Mouse (Mus musculus) adrenal gland, adult 2 months (tissue): ENCODE measurements around the gene Olfr1370. TPM values are rescaled to one million over a fixed set of nuclear protein-coding genes. Genes with fewer than 3 reads are reported as not detected.
"Not testable (repeated sequence)": the region's sequence is repeated elsewhere in the genome, so short reads cannot be mapped to it uniquely, and the experiment has no call there.

Experiments
- DNase-seq: peaks from one replicate; pipeline ENCODE4 v3.0.0; 2021
- long read RNA-seq: library from polyadenylated mRNA; stranded (forward); transcript quantifications from one replicate; pipeline ENCODE4 v2.0.0, GENCODE M21; 2021
- polyA plus RNA-seq: library from polyadenylated mRNA; depleted of rRNA; stranded (reverse); fragments of >200 nt; gene quantifications from 2 replicates; pipeline ENCODE4 v1.2.3, GENCODE M21; 2012; rRNA removed
- total RNA-seq, 2 experiments: library from RNA; stranded (reverse); gene quantifications; 2 replicates each; pipeline ENCODE4 v1.2.3; 2021

Olfr1370 gene
- total RNA-seq: not detected
- not detected in 2 replicates for polyA plus RNA-seq
- long read RNA-seq: 0 reads

- no peak for DNase-seq
These were observed at the start of gene Olfr1370 for GRCm38 (mm10) chr13:21074847-21075246. TSS of gene Olfr1370 (minus strand) at chr13:21074947.

GRCm38 (mm10) chr13:21114121-21114520 lies 39.4 kb upstream of the Olfr1370 start:
- no peak for DNase-seq

- not testable (repeated sequence) for DNase-seq
These were observed 36.4 kb upstream of the Olfr1370 start, which contains the start of gene Olfr1369-ps1 for GRCm38 (mm10) chr13:21111183-21111582. TSS of gene Olfr1369-ps1 (plus strand) at chr13:21111483.

- no peak for DNase-seq
These were observed 35.7 kb upstream of the Olfr1370 start for GRCm38 (mm10) chr13:21110441-21110840.

DNA sequence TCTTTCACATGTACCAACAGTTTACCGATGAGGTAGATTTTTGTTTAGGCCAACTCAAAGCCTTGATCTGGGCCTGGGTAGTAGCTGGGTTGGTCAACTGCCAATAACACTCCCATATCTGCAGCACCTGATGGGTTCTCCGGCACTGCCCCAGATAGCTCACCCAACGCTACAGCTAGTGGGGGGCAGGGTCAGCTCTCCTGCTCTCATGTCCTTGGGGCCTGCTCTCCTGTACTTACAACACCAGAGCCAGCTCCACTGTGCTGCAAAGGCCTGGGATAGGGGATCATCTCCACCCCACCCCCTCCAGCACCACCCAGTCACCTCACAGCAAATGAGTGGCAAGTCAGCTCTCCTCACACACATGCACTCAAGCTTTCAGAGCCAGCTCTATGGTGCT lies 35.0 kb upstream of the Olfr1370 start:
- DNase-seq: no peak

DNA sequence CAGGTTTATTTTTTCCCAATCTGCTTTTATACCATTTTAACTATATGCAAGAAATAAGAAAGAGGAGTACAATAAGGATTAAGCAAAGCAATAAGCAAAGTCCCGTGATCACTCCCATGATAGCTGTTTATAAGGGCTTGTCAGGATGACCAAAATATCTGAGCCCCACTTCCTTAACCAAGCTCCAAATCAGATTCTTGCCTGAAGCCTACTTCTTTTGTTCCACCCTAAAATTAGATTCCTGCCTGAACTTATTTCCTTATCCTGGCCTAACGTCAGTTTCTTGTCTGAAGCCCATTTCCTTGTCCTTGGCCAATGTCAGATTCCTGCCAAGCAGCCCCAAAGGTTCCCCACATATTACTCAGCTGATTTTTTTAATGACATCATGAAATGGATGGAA lies 7.9 kb upstream of the Olfr1370 start:
- DNase-seq: no peak

GRCm38 (mm10) chr13:21066021-21066420 lies 8.7 kb downstream of the Olfr1370 start:
- no peak for DNase-seq

- no peak for DNase-seq
These were observed 24.6 kb downstream of the Olfr1370 start for GRCm38 (mm10) chr13:21050118-21050517.

DNA sequence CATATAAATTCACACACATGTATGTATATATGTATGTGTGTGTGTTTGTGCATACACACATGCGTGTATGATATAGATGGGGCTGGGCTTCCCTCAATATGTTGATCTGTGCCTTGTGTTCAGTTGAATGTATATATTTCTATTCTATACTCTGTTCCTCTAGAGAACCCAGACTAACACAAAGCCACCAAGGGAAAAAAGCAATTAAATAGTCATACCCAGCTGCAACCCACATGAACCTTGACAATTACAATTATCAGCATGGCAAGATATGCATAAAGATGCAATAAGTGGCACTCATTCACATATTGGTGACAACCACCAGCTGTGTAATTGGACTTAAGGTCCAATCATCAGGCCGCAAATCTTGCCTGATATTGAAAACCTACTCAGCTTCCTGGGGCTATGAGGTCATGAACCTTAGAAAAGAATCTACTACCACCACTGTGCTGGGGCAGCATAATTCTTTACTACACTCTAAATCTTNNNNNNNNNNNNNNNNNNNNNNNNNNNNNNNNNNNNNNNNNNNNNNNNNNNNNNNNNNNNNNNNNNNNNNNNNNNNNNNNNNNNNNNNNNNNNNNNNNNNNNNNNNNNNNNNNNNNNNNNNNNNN lies 34.1 kb downstream of the Olfr1370 start:
- DNase-seq: no peak

GRCm38 (mm10) chr13:21035981-21036380 lies 38.8 kb downstream of the Olfr1370 start:
- DNase-seq: no peak

- no peak for DNase-seq
These were observed 39.7 kb downstream of the Olfr1370 start for GRCm38 (mm10) chr13:21035011-21035410.

GRCm38 (mm10) chr13:21033176-21033575 lies 41.6 kb downstream of the Olfr1370 start:
- no peak for DNase-seq

GRCm38 (mm10) chr13:21024831-21025230 lies 49.9 kb downstream of the Olfr1370 start:
- peak; percentile 5 for DNase-seq

Other genes starting within 250 kb of the Olfr1370 start
- not detected for gene Olfr1369-ps1, start 36.5 kb upstream of the Olfr1370 start, total RNA-seq
- gene Olfr1369-ps1, start 36.5 kb upstream of the Olfr1370 start, polyA plus RNA-seq: not detected in 2 replicates
- gene Olfr263, start 54.7 kb upstream of the Olfr1370 start, total RNA-seq: not detected
- gene Olfr263, start 54.7 kb upstream of the Olfr1370 start, polyA plus RNA-seq: not detected in 2 replicates
- not detected for gene Olfr1368, start 70.9 kb upstream of the Olfr1370 start, total RNA-seq
- not detected in 2 replicates for gene Olfr1368, start 70.9 kb upstream of the Olfr1370 start, polyA plus RNA-seq
- gene Trim27, start 104.5 kb upstream of the Olfr1370 start, total RNA-seq: 10 to 100 TPM; 47.9 to 52.0 TPM
- gene Trim27, start 104.5 kb upstream of the Olfr1370 start, polyA plus RNA-seq: 170 and 180 TPM in 2 replicates
- not detected for gene Gpx5, start 217.8 kb upstream of the Olfr1370 start, total RNA-seq
- gene Gpx5, start 217.8 kb upstream of the Olfr1370 start, polyA plus RNA-seq: not detected in 2 replicates
- gene Gpx6, start 237.2 kb upstream of the Olfr1370 start, total RNA-seq: not detected
- gene Gpx6, start 237.2 kb upstream of the Olfr1370 start, polyA plus RNA-seq: not detected in 2 replicates